ENCODE assay signal across 14 mouse cellular contexts in genomic region chr17:29096851-29097561, GRCm38 (mm10). TPM values are rescaled to one million over a fixed set of nuclear protein-coding genes. Genes with fewer than 3 reads are reported as not detected.
A peak's percentile ranks its signal among the peaks of the same experiment; 100 is the strongest.
DNase-seq lines count a peak whose midpoint lies in the region; ATAC-seq and TF ChIP-seq lines count a peak whose summit lies in the region.
"Had no signal": no experiment of that assay in that cellular context is flagged by ENCODE, and none has a peak within 500 bp of the region (broad histone marks: within the 10 kb centered on the region; RNA-seq: fewer than 3 reads in every experiment).

No protein-coding gene starts in this region.

- H3K36me3 ChIP-seq in embryonic facial prominence, embryonic 15.5 days: peaks cover 16% of the 10 kb centered on the region
- H3K36me3 ChIP-seq in stomach, postnatal 0 days (ENCODE audit: control insufficient read depth, insufficient read depth, low read length): peaks cover 5% of the 10 kb centered on the region; the same call in 1 of the 2 replicates
- H3K36me3 ChIP-seq: forebrain, embryonic 12.5 days had no signal

- H3K4me1 ChIP-seq in lung, adult 2 months (ENCODE audit: control insufficient read depth, insufficient read depth, low read length): peaks cover 7% of the 10 kb centered on the region; the same call in 1 of the 2 replicates
- H3K4me1 ChIP-seq in embryonic facial prominence, embryonic 15.5 days: peaks cover 33% of the 10 kb centered on the region
- 0 out of 2 replicates have a peak, but pooled peaks cover 2% of the 10 kb centered on the region for H3K4me1 ChIP-seq in stomach, postnatal 0 days (replicated peaks; ENCODE audit: control insufficient read depth, insufficient read depth)

- peak overlapping the region; percentile 51 for H3K27ac ChIP-seq in embryonic facial prominence, embryonic 15.5 days (replicated peaks)
- peak overlapping the region; percentile 63 for H3K27ac ChIP-seq in stomach, postnatal 0 days (replicated peaks)
- H3K27ac ChIP-seq: forebrain, embryonic 12.5 days; layer of hippocampus, adult 2 months; liver, embryonic 14.5 days had no signal

- H3K4me3 ChIP-seq in lung, adult 2 months (replicated peaks; ENCODE audit: extremely low read depth, low read depth, low read length): no peak overlapping the region
- no peak overlapping the region; the same call in 1 of the 2 replicates for H3K4me3 ChIP-seq in embryonic facial prominence, embryonic 15.5 days (replicated peaks)
- no peak overlapping the region for H3K4me3 ChIP-seq in stomach, postnatal 0 days (ENCODE audit: low read depth, low read length)
- H3K4me3 ChIP-seq: forebrain, embryonic 12.5 days; layer of hippocampus, adult 2 months had no signal

- no peak for TF ChIP-seq POLR2A in lung, adult 2 months (IDR thresholded peaks at IDR 0.05; ENCODE audit: borderline replicate concordance, extremely low read depth, low read depth, low read length)

- H3K9ac ChIP-seq in embryonic facial prominence, embryonic 15.5 days: no peak overlapping the region
- H3K9ac ChIP-seq in stomach, postnatal 0 days (ENCODE audit: low read length): no peak overlapping the region
- H3K9ac ChIP-seq: forebrain, embryonic 12.5 days; liver, embryonic 14.5 days had no signal

- no peak for ATAC-seq in embryonic facial prominence, embryonic 15.5 days (ENCODE audit: insufficient number of reproducible peaks, low FRiP score, low TSS enrichment, low read depth)
- ATAC-seq in stomach, postnatal 0 days (ENCODE audit: low FRiP score, low TSS enrichment): no peak
- no peak for ATAC-seq in frontal cortex, adult (ENCODE audit: low TSS enrichment)
- ATAC-seq: inflammation-experienced regulatory T-cells, adult 6 months had no signal

- H3K9me3 ChIP-seq in embryonic facial prominence, embryonic 15.5 days (replicated peaks): no peaks in the 10 kb centered on the region
- no peaks in the 10 kb centered on the region for H3K9me3 ChIP-seq in stomach, postnatal 0 days (ENCODE audit: control insufficient read depth, low read length)
- H3K9me3 ChIP-seq: forebrain, embryonic 12.5 days had no signal

- no peak for TF ChIP-seq EP300 in stomach, postnatal 0 days (optimal IDR thresholded peaks at IDR 0.05)

- peak; percentile 48 for DNase-seq in cerebellum, adult 11-12 months
- DNase-seq in cerebellum, adult 11 months: no peak
- peak; percentile 2 for DNase-seq in lung, adult 2 months
- DNase-seq in lung, postnatal 4 days: no peak
- peak; percentile 57 for DNase-seq in stomach, postnatal 0 days (ENCODE audit: low spot score)
- DNase-seq in natural killer cell, adult 2 months (ENCODE audit: low spot score in 2 of 2): no peak
- DNase-seq: embryo, embryonic 11 days; spleen, adult 18-20 months had no signal

- no peak for TF ChIP-seq CTCF in lung, adult 2 months (IDR thresholded peaks at IDR 0.05; ENCODE audit: insufficient read depth, low read length)
- TF ChIP-seq CTCF in stomach, postnatal 0 days (IDR thresholded peaks at IDR 0.05; ENCODE audit: low read depth): no peak

- H3K4me2 ChIP-seq in embryonic facial prominence, embryonic 15.5 days (replicated peaks): peak overlapping the region; percentile 21
- peak overlapping the region; percentile 23 for H3K4me2 ChIP-seq in stomach, postnatal 0 days (replicated peaks; ENCODE audit: low read depth)
- H3K4me2 ChIP-seq: forebrain, embryonic 12.5 days had no signal

- WGBS in lung, adult 2 months: 74% methylated on average over 7 of the region's 7 CpGs
- 49% methylated on average over 7 of the region's 7 CpGs for WGBS in embryonic facial prominence, embryonic 15.5 days
- 48% methylated on average over 7 of the region's 7 CpGs for WGBS in stomach, postnatal 0 days

- peaks cover 12% of the 10 kb centered on the region for H3K27me3 ChIP-seq in embryonic facial prominence, embryonic 15.5 days
- no peaks in the 10 kb centered on the region for H3K27me3 ChIP-seq in stomach, postnatal 0 days (ENCODE audit: control insufficient read depth, insufficient read depth, low read length)

RNA-seq across cellular contexts. Expression of gene Cdkn1a, which starts 6.2 kb away (rescaled TPM):
- polyA plus RNA-seq in lung, adult 2 months (2012; rRNA removed): 70.3 and 91.5 TPM in 2 replicates
- polyA plus RNA-seq in embryonic facial prominence, embryonic 15.5 days (2015; fragmentation: Nextera tagmentation; extraction: Ambion mirVana): 347 and 357 TPM in 2 replicates
- polyA plus RNA-seq in stomach, postnatal 0 days (2015; fragmentation: Nextera tagmentation; extraction: Ambion mirVana): 484 and 502 TPM in 2 replicates

RNA-seq across cellular contexts. Expression of gene Rab44, which starts 16.9 kb away (rescaled TPM):
- 13.0 and 15.7 TPM in 2 replicates for polyA plus RNA-seq in lung, adult 2 months (2012; rRNA removed)
- 3.4 and 4.5 TPM in 2 replicates for polyA plus RNA-seq in embryonic facial prominence, embryonic 15.5 days (2015; fragmentation: Nextera tagmentation; extraction: Ambion mirVana)
- 1.4 and 2.2 TPM in 2 replicates for polyA plus RNA-seq in stomach, postnatal 0 days (2015; fragmentation: Nextera tagmentation; extraction: Ambion mirVana)
- polyA plus RNA-seq: inflammation-experienced regulatory T-cells, adult 6 months had no signal

Comparison
In these comparisons a context has a peak if more than half of its experiments do, and no peak if none do; other contexts are left out.
1. DNase-seq: peak in cerebellum, adult 11-12 months (single experiment), lung, adult 2 months (single experiment) and stomach, postnatal 0 days (single experiment); none in cerebellum, adult 11 months (single experiment), lung, postnatal 4 days (0 of 2) and natural killer cell, adult 2 months (0 of 2).